ENCODE assay signal across 9 mouse cellular contexts in the genomic region with DNA sequence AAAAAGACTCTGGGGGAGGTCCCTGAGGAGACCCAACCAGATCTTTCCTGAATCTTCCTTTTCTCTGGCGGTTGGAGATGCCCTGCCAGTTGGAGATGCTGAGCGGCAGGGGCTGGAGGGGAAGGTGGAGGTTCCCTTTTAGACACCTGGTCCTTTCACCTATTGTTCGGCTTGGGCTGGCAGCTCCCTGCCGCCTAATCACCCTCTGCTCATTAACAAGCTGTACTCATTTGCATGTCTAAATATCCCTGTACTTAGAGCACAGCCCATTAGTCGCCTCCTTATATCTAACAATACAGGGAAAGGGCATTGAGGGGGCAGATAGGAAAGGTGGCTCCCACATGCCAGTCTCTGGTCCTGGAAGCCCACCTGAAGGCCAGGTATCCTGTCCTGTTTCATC. TPM values are rescaled to one million over a fixed set of nuclear protein-coding genes. Genes with fewer than 3 reads are reported as not detected.
A peak's percentile ranks its signal among the peaks of the same experiment; 100 is the strongest.
DNase-seq lines count a peak whose midpoint lies in the region; ATAC-seq and TF ChIP-seq lines count a peak whose summit lies in the region.
"Had no signal": no experiment of that assay in that cellular context is flagged by ENCODE, and none has a peak within 500 bp of the region (broad histone marks: within the 10 kb centered on the region; RNA-seq: fewer than 3 reads in every experiment).

No protein-coding gene starts in this region.

- TF ChIP-seq CTCF in kidney, adult 2 months (conservative IDR thresholded peaks at IDR 0.05; ENCODE audit: insufficient read depth, insufficient read length, low read depth, low read length) = no peak
- no peak for TF ChIP-seq CTCF in thymus, adult 2 months (IDR thresholded peaks at IDR 0.05; ENCODE audit: borderline replicate concordance, control insufficient read depth, extremely low read depth, insufficient read depth, low read length, poor library complexity)

- no peak overlapping the region for H3K9ac ChIP-seq in limb, embryonic 14.5 days (ENCODE audit: low read depth, low read length, severe bottlenecking)

- no peaks in the 10 kb centered on the region for H3K9me3 ChIP-seq in limb, embryonic 14.5 days (ENCODE audit: control insufficient read depth, low read length)
- H3K9me3 ChIP-seq: G1E had no signal

- H3K4me1 ChIP-seq in kidney, adult 2 months (ENCODE audit: control insufficient read depth, insufficient read depth, low read length) = peaks cover 7% of the 10 kb centered on the region; the same call in 1 of the 2 replicates
- H3K4me1 ChIP-seq in thymus, adult 2 months (replicated peaks; ENCODE audit: control insufficient read depth, insufficient read depth, low read length) = peaks cover 31% of the 10 kb centered on the region
- H3K4me1 ChIP-seq in limb, embryonic 14.5 days (ENCODE audit: control insufficient read depth, insufficient read depth, low read length) = peaks cover 12% of the 10 kb centered on the region

- no peak overlapping the region for H3K4me3 ChIP-seq in kidney, adult 2 months (ENCODE audit: insufficient read depth, low read depth, low read length)
- no peak overlapping the region for H3K4me3 ChIP-seq in thymus, adult 2 months (ENCODE audit: control insufficient read depth, insufficient read depth, low read length)
- no peak overlapping the region for H3K4me3 ChIP-seq in limb, embryonic 14.5 days (replicated peaks; ENCODE audit: low read length)

- 48% methylated on average over 5 of the region's 5 CpGs for WGBS in kidney, adult 2 months
- WGBS in thymus, adult 2 months = 70% methylated on average over 5 of the region's 5 CpGs
- WGBS in limb, embryonic 14.5 days = 50% methylated on average over 5 of the region's 5 CpGs

- DNase-seq in kidney, adult 9 months = peak; percentile 14
- DNase-seq in kidney, adult 2 months = no peak
- no peak for DNase-seq in thymus, adult 2 months
- no peak for DNase-seq in thymus, adult 18-20 months
- no peak for DNase-seq in limb, embryonic 14.5 days (ENCODE audit: low spot score)
- no peak for DNase-seq in left cerebral cortex, postnatal 36 days (ENCODE audit: low spot score in 2 of 2)
- no peak for DNase-seq in lung, postnatal 14 days

- H3K4me2 ChIP-seq in limb, embryonic 14.5 days (replicated peaks; ENCODE audit: low read depth, low read length, severe bottlenecking) = 0 out of 2 replicates have a peak overlapping the region, but pooled peaks have one; percentile 4

- no peaks in the 10 kb centered on the region for H3K36me3 ChIP-seq in kidney, adult 2 months (ENCODE audit: control insufficient read depth, insufficient read depth, low read length)
- H3K36me3 ChIP-seq in thymus, adult 2 months (ENCODE audit: control insufficient read depth, insufficient read depth, low read length) = no peaks in the 10 kb centered on the region
- no peaks in the 10 kb centered on the region for H3K36me3 ChIP-seq in limb, embryonic 14.5 days (ENCODE audit: control insufficient read depth, insufficient read depth, low read length)
- H3K36me3 ChIP-seq: G1E had no signal

- ATAC-seq in limb, embryonic 14.5 days (ENCODE audit: low FRiP score, low read depth) = no peak
- ATAC-seq in erythroid progenitor cell, adult 5-6 weeks (replicated peaks; ENCODE audit: low FRiP score, poor library complexity, severe bottlenecking) = no peak

- no peak overlapping the region for H3K27ac ChIP-seq in kidney, adult 2 months (ENCODE audit: insufficient read depth, low read depth, low read length)
- H3K27ac ChIP-seq in thymus, adult 2 months (ENCODE audit: control insufficient read depth, insufficient read depth, low read length) = peak overlapping the region; percentile 19; the same call in 1 of the 2 replicates
- peak overlapping the region; percentile 44; the same call in 1 of the 2 replicates for H3K27ac ChIP-seq in limb, embryonic 14.5 days (replicated peaks; ENCODE audit: low read depth, low read length)

- H3K27me3 ChIP-seq in kidney, adult 2 months (replicated peaks; ENCODE audit: control insufficient read depth, insufficient read depth, low read length) = no peaks in the 10 kb centered on the region
- no peaks in the 10 kb centered on the region for H3K27me3 ChIP-seq in thymus, adult 2 months (ENCODE audit: control insufficient read depth, insufficient read depth, low read length)
- H3K27me3 ChIP-seq in limb, embryonic 14.5 days (ENCODE audit: control insufficient read depth, insufficient read depth, low read length) = no peaks in the 10 kb centered on the region

- no peak for TF ChIP-seq POLR2A in kidney, adult 2 months (IDR thresholded peaks at IDR 0.05; ENCODE audit: low read depth, low read length)
- no peak for TF ChIP-seq POLR2A in thymus, adult 2 months (IDR thresholded peaks at IDR 0.05; ENCODE audit: control insufficient read depth, extremely low read depth, insufficient read depth, low read length, poor library complexity)
- TF ChIP-seq POLR2A in limb, embryonic 14.5 days (IDR thresholded peaks at IDR 0.05; ENCODE audit: borderline replicate concordance, extremely low read depth, insufficient read depth, insufficient read length) = no peak

- intact Hi-C loops in left cerebral cortex, postnatal 36 days (cut with DNase I) = loop anchor here (1.0 to 5.0 kb wide), 3 partner anchors 13 to 65 kb away; a partner anchor contains a TSS

RNA-seq across cellular contexts. Expression of a gene that starts 34.3 kb away (rescaled TPM):
- 22.4 and 24.9 TPM in 2 replicates for polyA plus RNA-seq in kidney, adult 2 months (2012; rRNA removed)
- 20.7 and 28.1 TPM in 2 replicates for polyA plus RNA-seq in thymus, adult 2 months (2012; rRNA removed)
- 8.3 and 10.1 TPM in 2 replicates for polyA plus RNA-seq in limb, embryonic 14.5 days (2012; rRNA removed)
- 14.0 and 15.1 TPM in 2 replicates for polyA plus RNA-seq in limb, embryonic 14.5 days (2014; fragmentation: Nextera tagmentation; extraction: Ambion mirVana)
- 2.5 and 4.6 TPM in 2 replicates for total RNA-seq in erythroid progenitor cell, adult 5-6 weeks (2015; ENCODE audit: low replicate concordance)
- total RNA-seq in erythroid progenitor cell, adult 5-6 weeks (2017; ENCODE audit: low replicate concordance) = 2.8 and 4.2 TPM in 2 replicates
- total RNA-seq in left cerebral cortex, postnatal 36 days (2021) = 10 to 100 TPM; 25.9 to 29.8 TPM

RNA-seq across cellular contexts. Expression of a gene that starts 40.5 kb away (rescaled TPM):
- 56.9 and 60.1 TPM in 2 replicates for polyA plus RNA-seq in kidney, adult 2 months (2012; rRNA removed)
- 75.6 and 78.7 TPM in 2 replicates for polyA plus RNA-seq in thymus, adult 2 months (2012; rRNA removed)
- polyA plus RNA-seq in limb, embryonic 14.5 days (2012; rRNA removed) = 48.4 and 51.6 TPM in 2 replicates
- 40.4 and 50.7 TPM in 2 replicates for polyA plus RNA-seq in limb, embryonic 14.5 days (2014; fragmentation: Nextera tagmentation; extraction: Ambion mirVana)
- total RNA-seq in erythroid progenitor cell, adult 5-6 weeks (2015; ENCODE audit: low replicate concordance) = 5.4 TPM in 1 of 2 replicates, not detected in the other
- 0.38 and 4.6 TPM in 2 replicates for total RNA-seq in erythroid progenitor cell, adult 5-6 weeks (2017; ENCODE audit: low replicate concordance)
- total RNA-seq in left cerebral cortex, postnatal 36 days (2021) = 10 to 100 TPM; 15.9 to 16.8 TPM
